Mouse (Mus musculus) macrophage (primary cell): ENCODE results near the gene Zfhx3. TPM values are rescaled to one million over a fixed set of nuclear protein-coding genes. Genes with fewer than 3 reads are reported as not detected.

Source experiments
- H3K27ac ChIP-seq: fragments of 350-480 bp; formaldehyde crosslinking; 2 replicates; pipeline ENCODE4 v1.9.0; 2021
- H3K36me3 ChIP-seq: fragments of 350-480 bp; formaldehyde crosslinking; 2 replicates; pipeline ENCODE4 v1.9.0; 2021; ENCODE audit errors: inconsistent target
- H3K4me3 ChIP-seq: fragments of 350-480 bp; formaldehyde crosslinking; 2 replicates; pipeline ENCODE4 v1.9.0; 2021; ENCODE audit errors: inconsistent target
- H3K79me2 ChIP-seq: fragments of 350-480 bp; formaldehyde crosslinking; 2 replicates; pipeline ENCODE4 v1.9.0; 2021; ENCODE audit errors: inconsistent target
- WGBS: methylation state at CpG from one replicate; pipeline ENCODE4 v1.1.7; 2026; ENCODE audit warnings: inconsistent platforms; ENCODE audit not compliant: missing documents; 5-methylcytosine and 5-hydroxymethylcytosine counted together
- polyA plus RNA-seq: library from polyadenylated mRNA; stranded (reverse); fragments of 250-400 nt; gene quantifications from 3 replicates; pipeline ENCODE4 v1.2.4, GENCODE M21; 2018; ENCODE audit warnings: inconsistent platforms

The Zfhx3 gene
- polyA plus RNA-seq, 1 experiment from 2014 or later, result 5.3 TPM

- WGBS, result 94% methylated on average over 2 of the region's 2 CpGs
Measured at GRCm38 (mm10) chr8:108277960-108278359, 335.5 kb downstream of the Zfhx3 start.

GRCm38 (mm10) chr8:108281981-108282380 is 339.5 kb downstream of the Zfhx3 start:
- Histone ChIP-seq H3K36me3 (no peaks in the 10 kb centered on the region), H3K27ac (no peak overlapping the region), H3K4me3 (no peak overlapping the region), H3K79me2 (no peaks in the 10 kb centered on the region)
- 14% methylated on average over 10 of the region's 12 CpGs for WGBS

More at GRCm38 (mm10) chr8:108277960-108278359, 335.5 kb downstream of the Zfhx3 start:
- H3K4me3 ChIP-seq, result no peak overlapping the region
- no peak overlapping the region for H3K27ac ChIP-seq
- H3K36me3 ChIP-seq, result no peaks in the 10 kb centered on the region
- H3K79me2 ChIP-seq, result no peaks in the 10 kb centered on the region

GRCm38 (mm10) chr8:108286117-108286516 is 343.7 kb downstream of the Zfhx3 start:
- no peaks in the 10 kb centered on the region for H3K36me3 ChIP-seq
- no peak overlapping the region for H3K27ac ChIP-seq
- WGBS, result 0% methylated on average over 5 of the region's 5 CpGs
- H3K79me2 ChIP-seq, result no peaks in the 10 kb centered on the region
- H3K4me3 ChIP-seq, result no peak overlapping the region

GRCm38 (mm10) chr8:108300964-108301615 is 358.6 kb downstream of the Zfhx3 start:
- Histone ChIP-seq H3K4me3 (no peak overlapping the region), H3K36me3 (no peaks in the 10 kb centered on the region), H3K79me2 (no peaks in the 10 kb centered on the region), H3K27ac (no peak overlapping the region)
- WGBS, result 89% methylated on average over 9 of the region's 9 CpGs

- 88% methylated on average over 12 of the region's 12 CpGs for WGBS
- no peak overlapping the region for H3K4me3 ChIP-seq
- H3K27ac ChIP-seq, result no peak overlapping the region
- H3K79me2 ChIP-seq, result no peaks in the 10 kb centered on the region
- H3K36me3 ChIP-seq, result no peaks in the 10 kb centered on the region
Measured at GRCm38 (mm10) chr8:108301654-108302053, 359.2 kb downstream of the Zfhx3 start.

- Histone ChIP-seq H3K4me3 (no peak overlapping the region), H3K27ac (no peak overlapping the region), H3K79me2 (no peaks in the 10 kb centered on the region), H3K36me3 (no peaks in the 10 kb centered on the region)
- WGBS, result 84% methylated on average over 3 of the region's 3 CpGs
Measured at GRCm38 (mm10) chr8:108305368-108305767, 362.9 kb downstream of the Zfhx3 start.

- 92% methylated on average over 14 of the region's 14 CpGs for WGBS
- Histone ChIP-seq H3K27ac (no peak overlapping the region), H3K36me3 (no peaks in the 10 kb centered on the region), H3K79me2 (no peaks in the 10 kb centered on the region), H3K4me3 (no peak overlapping the region)
Measured at GRCm38 (mm10) chr8:108309525-108310246, 367.2 kb downstream of the Zfhx3 start.

GRCm38 (mm10) chr8:108315046-108315445 is 372.6 kb downstream of the Zfhx3 start:
- 15% methylated on average over 8 of the region's 8 CpGs for WGBS
- H3K79me2 ChIP-seq, result no peaks in the 10 kb centered on the region
- H3K36me3 ChIP-seq, result no peaks in the 10 kb centered on the region
- no peak overlapping the region for H3K27ac ChIP-seq
- H3K4me3 ChIP-seq, result no peak overlapping the region

GRCm38 (mm10) chr8:108317532-108318093 is 375.2 kb downstream of the Zfhx3 start:
- H3K27ac ChIP-seq, result no peak overlapping the region
- no peak overlapping the region for H3K4me3 ChIP-seq
- no peaks in the 10 kb centered on the region for H3K36me3 ChIP-seq
- 25% methylated on average over 4 of the region's 4 CpGs for WGBS
- H3K79me2 ChIP-seq, result no peaks in the 10 kb centered on the region

- H3K79me2 ChIP-seq, result no peaks in the 10 kb centered on the region
- H3K4me3 ChIP-seq, result no peak overlapping the region
- WGBS, result 92% methylated on average over 2 of the region's 2 CpGs
- H3K27ac ChIP-seq, result no peak overlapping the region
- no peaks in the 10 kb centered on the region for H3K36me3 ChIP-seq
Measured at GRCm38 (mm10) chr8:108327711-108328110, 385.3 kb downstream of the Zfhx3 start.

GRCm38 (mm10) chr8:108348352-108348751 is 405.9 kb downstream of the Zfhx3 start:
- Histone ChIP-seq H3K27ac (no peak overlapping the region), H3K36me3 (no peaks in the 10 kb centered on the region), H3K4me3 (no peak overlapping the region), H3K79me2 (no peaks in the 10 kb centered on the region)
- 90% methylated on average over 14 of the region's 14 CpGs for WGBS

GRCm38 (mm10) chr8:108348776-108349175 is 406.3 kb downstream of the Zfhx3 start:
- H3K4me3 ChIP-seq, result no peak overlapping the region
- H3K27ac ChIP-seq, result no peak overlapping the region
- no peaks in the 10 kb centered on the region for H3K79me2 ChIP-seq
- H3K36me3 ChIP-seq, result no peaks in the 10 kb centered on the region
- WGBS, result 74% methylated on average over 4 of the region's 4 CpGs

GRCm38 (mm10) chr8:108355119-108355777 is 412.8 kb downstream of the Zfhx3 start:
- H3K4me3 ChIP-seq, result no peak overlapping the region
- H3K79me2 ChIP-seq, result no peaks in the 10 kb centered on the region
- no peaks in the 10 kb centered on the region for H3K36me3 ChIP-seq
- 84% methylated on average over 10 of the region's 10 CpGs for WGBS
- H3K27ac ChIP-seq, result no peak overlapping the region

- WGBS, result 85% methylated on average over 4 of the region's 4 CpGs
Measured at GRCm38 (mm10) chr8:108361402-108361801, 419.0 kb downstream of the Zfhx3 start.

GRCm38 (mm10) chr8:108362421-108362820 is 420.0 kb downstream of the Zfhx3 start:
- 91% methylated on average over 9 of the region's 9 CpGs for WGBS
- Histone ChIP-seq H3K4me3 (no peak overlapping the region), H3K27ac (no peak overlapping the region), H3K36me3 (no peaks in the 10 kb centered on the region), H3K79me2 (no peaks in the 10 kb centered on the region)

More at GRCm38 (mm10) chr8:108361402-108361801, 419.0 kb downstream of the Zfhx3 start:
- H3K4me3 ChIP-seq, result no peak overlapping the region
- H3K27ac ChIP-seq, result no peak overlapping the region
- H3K36me3 ChIP-seq, result no peaks in the 10 kb centered on the region
- H3K79me2 ChIP-seq, result no peaks in the 10 kb centered on the region
